Mouse (Mus musculus) liver, embryonic 16.5 days (tissue): ENCODE data around the gene Sox5. TPM values are rescaled to one million over a fixed set of nuclear protein-coding genes. Genes with fewer than 3 reads are reported as not detected.

Experiments
- ATAC-seq: fragments of 200-750 bp; cut with Nextera tagmentation; 2 replicates; pipeline ENCODE4 v1.8.0; 2017; ENCODE audit warnings: low read depth, mild to moderate bottlenecking, moderate number of reproducible peaks, moderate library complexity
- H3K27ac ChIP-seq: fragments of 300-500 bp; sonication (generic); 2 replicates; pipeline ENCODE4 v1.5.1; 2014; ENCODE audit warnings: mild to moderate bottlenecking, low read length
- H3K27me3 ChIP-seq: fragments of 300-500 bp; sonication (generic); 2 replicates; pipeline ENCODE4 v1.6.1; 2014; ENCODE audit warnings: low read depth, low read length, mixed read lengths; ENCODE audit not compliant: control insufficient read depth, insufficient read depth
- H3K36me3 ChIP-seq: fragments of 300-500 bp; sonication (generic); 2 replicates; pipeline ENCODE4 v1.6.1; 2014; ENCODE audit warnings: mild to moderate bottlenecking; ENCODE audit not compliant: control insufficient read depth, insufficient read depth
- H3K4me1 ChIP-seq: fragments of 300-500 bp; sonication (generic); 2 replicates; pipeline ENCODE4 v1.6.1; 2014; ENCODE audit warnings: low read depth, low read length, mixed read lengths; ENCODE audit not compliant: control insufficient read depth
- H3K4me2 ChIP-seq: fragments of 300-500 bp; sonication (generic); 2 replicates; pipeline ENCODE4 v1.6.1; 2014; ENCODE audit warnings: low read depth, low read length, mixed read lengths
- H3K4me3 ChIP-seq: fragments of 300-500 bp; sonication (generic); 2 replicates; pipeline ENCODE4 v1.5.1; 2014; ENCODE audit warnings: low read depth, mild to moderate bottlenecking, low read length
- H3K9ac ChIP-seq: fragments of 300-500 bp; sonication (generic); 2 replicates; pipeline ENCODE4 v1.6.1; 2014; ENCODE audit warnings: low read depth, low read length
- H3K9me3 ChIP-seq: fragments of 300-500 bp; sonication (generic); replicated peaks from 2 replicates; pipeline ENCODE4 v1.6.1; 2016; ENCODE audit warnings: low read length; ENCODE audit not compliant: control insufficient read depth
- WGBS: fragments of 180-500 bp; shearing (Covaris S2); extraction: QIAGEN DNeasy Blood & Tissue Kit; methylation state at CpG from one replicate; pipeline ENCODE4 v1.1.7; 2014; ENCODE audit not compliant: insufficient replicate concordance; 5-methylcytosine and 5-hydroxymethylcytosine counted together
- polyA plus RNA-seq: library from polyadenylated mRNA; unstranded; fragments of >200 nt; fragmentation: Nextera tagmentation; extraction: Ambion mirVana; gene quantifications from 2 replicates; pipeline ENCODE4 v1.2.1, GENCODE M21; 2015

Sox5 gene
- polyA plus RNA-seq, 1 experiment from 2014 or later: 7.5 TPM

GRCm38 (mm10) chr6:144518811-144519210 lies 263.0 kb downstream of the Sox5 start:
- 84% methylated on average over 2 of the region's 2 CpGs for WGBS
- H3K9ac ChIP-seq: no peak overlapping the region
- no peak for ATAC-seq
- H3K4me1 ChIP-seq: no peaks in the 10 kb centered on the region
- H3K9me3 ChIP-seq: no peaks in the 10 kb centered on the region
- no peaks in the 10 kb centered on the region for H3K27me3 ChIP-seq
- no peak overlapping the region for H3K4me2 ChIP-seq
- no peak overlapping the region for H3K4me3 ChIP-seq
- H3K36me3 ChIP-seq: no peaks in the 10 kb centered on the region
- no peak overlapping the region for H3K27ac ChIP-seq

- ATAC-seq: no peak
Measured at GRCm38 (mm10) chr6:144515905-144516304, 265.9 kb downstream of the Sox5 start.

GRCm38 (mm10) chr6:144513761-144514160 lies 268.0 kb downstream of the Sox5 start:
- no peaks in the 10 kb centered on the region for H3K9me3 ChIP-seq
- 49% methylated on average over 8 of the region's 8 CpGs for WGBS
- no peaks in the 10 kb centered on the region for H3K27me3 ChIP-seq
- no peak overlapping the region for H3K4me2 ChIP-seq
- ATAC-seq: peak; percentile 67
- no peak overlapping the region for H3K27ac ChIP-seq
- no peaks in the 10 kb centered on the region for H3K36me3 ChIP-seq
- no peak overlapping the region for H3K9ac ChIP-seq
- H3K4me3 ChIP-seq: no peak overlapping the region
- no peaks in the 10 kb centered on the region for H3K4me1 ChIP-seq

More at GRCm38 (mm10) chr6:144515905-144516304, 265.9 kb downstream of the Sox5 start:
- no peaks in the 10 kb centered on the region for H3K27me3 ChIP-seq
- no peaks in the 10 kb centered on the region for H3K4me1 ChIP-seq
- H3K27ac ChIP-seq: no peak overlapping the region
- no peaks in the 10 kb centered on the region for H3K9me3 ChIP-seq
- H3K9ac ChIP-seq: no peak overlapping the region
- no peak overlapping the region for H3K4me3 ChIP-seq
- no peaks in the 10 kb centered on the region for H3K36me3 ChIP-seq
- H3K4me2 ChIP-seq: no peak overlapping the region
- WGBS: 71% methylated on average over 8 of the region's 8 CpGs

- Histone ChIP-seq H3K36me3 (no peaks in the 10 kb centered on the region), H3K9ac (no peak overlapping the region), H3K4me2 (no peak overlapping the region), H3K9me3 (no peaks in the 10 kb centered on the region), H3K4me1 (no peaks in the 10 kb centered on the region), H3K27me3 (no peaks in the 10 kb centered on the region), H3K27ac (no peak overlapping the region), H3K4me3 (no peak overlapping the region)
- no peak for ATAC-seq
- 64% methylated on average over 7 of the region's 7 CpGs for WGBS
Measured at GRCm38 (mm10) chr6:144511925-144512324, 269.9 kb downstream of the Sox5 start.

- Histone ChIP-seq H3K4me3 (no peak overlapping the region), H3K9me3 (no peaks in the 10 kb centered on the region), H3K4me1 (no peaks in the 10 kb centered on the region), H3K4me2 (no peak overlapping the region), H3K9ac (no peak overlapping the region), H3K27ac (no peak overlapping the region), H3K27me3 (no peaks in the 10 kb centered on the region), H3K36me3 (no peaks in the 10 kb centered on the region)
- 69% methylated on average over 6 of the region's 6 CpGs for WGBS
- no peak for ATAC-seq
Measured at GRCm38 (mm10) chr6:144510147-144510546, 271.6 kb downstream of the Sox5 start.

- ATAC-seq: peak; percentile 81
- Histone ChIP-seq H3K9ac (no peak overlapping the region), H3K36me3 (no peaks in the 10 kb centered on the region), H3K9me3 (no peaks in the 10 kb centered on the region), H3K4me2 (peak overlapping the region; percentile 41), H3K27me3 (no peaks in the 10 kb centered on the region), H3K4me1 (no peaks in the 10 kb centered on the region), H3K27ac (peak overlapping the region; percentile 74), H3K4me3 (no peak overlapping the region)
- 52% methylated on average over 5 of the region's 5 CpGs for WGBS
Measured at GRCm38 (mm10) chr6:144504197-144504551, 277.6 kb downstream of the Sox5 start.

- peak; percentile 50; the same call in 1 of the 2 replicates for ATAC-seq
- H3K27ac ChIP-seq: peak overlapping the region; percentile 74
- H3K4me3 ChIP-seq: no peak overlapping the region
- H3K9me3 ChIP-seq: no peaks in the 10 kb centered on the region
- 66% methylated on average over 11 of the region's 11 CpGs for WGBS
- H3K4me1 ChIP-seq: no peaks in the 10 kb centered on the region
- H3K9ac ChIP-seq: no peak overlapping the region
- no peaks in the 10 kb centered on the region for H3K27me3 ChIP-seq
- no peaks in the 10 kb centered on the region for H3K36me3 ChIP-seq
- peak overlapping the region; percentile 41 for H3K4me2 ChIP-seq
Measured at GRCm38 (mm10) chr6:144503399-144504196, 278.2 kb downstream of the Sox5 start.

- no peak overlapping the region for H3K4me2 ChIP-seq
- no peaks in the 10 kb centered on the region for H3K9me3 ChIP-seq
- no peak overlapping the region for H3K27ac ChIP-seq
- no peaks in the 10 kb centered on the region for H3K27me3 ChIP-seq
- no peaks in the 10 kb centered on the region for H3K4me1 ChIP-seq
- no peak overlapping the region for H3K4me3 ChIP-seq
- WGBS: 67% methylated on average over 5 of the region's 5 CpGs
- no peaks in the 10 kb centered on the region for H3K36me3 ChIP-seq
- H3K9ac ChIP-seq: no peak overlapping the region
- no peak for ATAC-seq
Measured at GRCm38 (mm10) chr6:144501439-144501838, 280.3 kb downstream of the Sox5 start.

- no peaks in the 10 kb centered on the region for H3K4me1 ChIP-seq
- H3K9me3 ChIP-seq: no peaks in the 10 kb centered on the region
- H3K9ac ChIP-seq: no peak overlapping the region
- no peaks in the 10 kb centered on the region for H3K36me3 ChIP-seq
- H3K27me3 ChIP-seq: no peaks in the 10 kb centered on the region
- no peak overlapping the region for H3K27ac ChIP-seq
- H3K4me3 ChIP-seq: no peak overlapping the region
- WGBS: 79% methylated on average over 5 of the region's 5 CpGs
- ATAC-seq: no peak
- no peak overlapping the region for H3K4me2 ChIP-seq
Measured at GRCm38 (mm10) chr6:144498177-144498576, 283.6 kb downstream of the Sox5 start.
